Mouse (Mus musculus) lung, embryonic 15.5 days (tissue): ENCODE measurements around the gene Ces5a. TPM values are rescaled to one million over a fixed set of nuclear protein-coding genes. Genes with fewer than 3 reads are reported as not detected.
"Not testable (repeated sequence)": the region's sequence is repeated elsewhere in the genome, so short reads cannot be mapped to it uniquely, and the experiment has no call there.

Source experiments
- ATAC-seq: fragments of 200-750 bp; cut with Nextera tagmentation; 2 replicates; pipeline ENCODE4 v1.8.0; 2017; ENCODE audit warnings: moderate number of reproducible peaks, borderline replicate concordance; ENCODE audit not compliant: low FRiP score, low TSS enrichment; ENCODE audit errors: extremely low read depth
- H3K27ac ChIP-seq: fragments of 300-500 bp; sonication (generic); 2 replicates; pipeline ENCODE4 v1.5.1; 2015; ENCODE audit warnings: moderate library complexity, mild to moderate bottlenecking, inconsistent platforms
- H3K27me3 ChIP-seq: fragments of 300-500 bp; sonication (generic); 2 replicates; pipeline ENCODE4 v1.6.1; 2015; ENCODE audit warnings: inconsistent platforms
- H3K36me3 ChIP-seq: fragments of 300-500 bp; sonication (generic); 2 replicates; pipeline ENCODE4 v1.6.1; 2015; ENCODE audit warnings: inconsistent platforms
- H3K4me1 ChIP-seq: fragments of 300-500 bp; sonication (generic); 2 replicates; pipeline ENCODE4 v1.6.1; 2015; ENCODE audit warnings: inconsistent platforms
- H3K4me2 ChIP-seq: fragments of 300-500 bp; sonication (generic); 2 replicates; pipeline ENCODE4 v1.6.1; 2015; ENCODE audit warnings: inconsistent platforms, mild to moderate bottlenecking, moderate library complexity
- H3K4me3 ChIP-seq: fragments of 300-500 bp; sonication (generic); 2 replicates; pipeline ENCODE4 v1.5.1; 2015; ENCODE audit warnings: mild to moderate bottlenecking, inconsistent platforms
- H3K9ac ChIP-seq: fragments of 300-500 bp; sonication (generic); 2 replicates; pipeline ENCODE4 v1.6.1; 2015; ENCODE audit warnings: inconsistent platforms
- H3K9me3 ChIP-seq: fragments of 300-500 bp; sonication (generic); 2 replicates; pipeline ENCODE4 v1.6.1; 2016; ENCODE audit warnings: inconsistent platforms
- WGBS: fragments of 180-500 bp; shearing (Covaris S2); methylation state at CpG from one replicate; pipeline ENCODE4 v1.1.7; 2015; 5-methylcytosine and 5-hydroxymethylcytosine counted together
- polyA plus RNA-seq: library from polyadenylated mRNA; unstranded; fragments of >200 nt; fragmentation: Nextera tagmentation; extraction: Ambion mirVana; gene quantifications from 2 replicates; pipeline ENCODE4 v1.2.1, GENCODE M21; 2015

The Ces5a gene
- polyA plus RNA-seq, 1 experiment from 2014 or later = not detected

- Histone ChIP-seq H3K4me2 (no peak overlapping the region), H3K36me3 (no peaks in the 10 kb centered on the region), H3K4me1 (no peaks in the 10 kb centered on the region), H3K27ac (no peak overlapping the region), H3K9me3 (no peaks in the 10 kb centered on the region), H3K9ac (no peak overlapping the region), H3K27me3 (no peaks in the 10 kb centered on the region), H3K4me3 (no peak overlapping the region)
- 67% methylated on average over 3 of the region's 3 CpGs for WGBS
- no peak for ATAC-seq
Measured at GRCm38 (mm10) chr8:93561271-93561670, 25.6 kb upstream of the Ces5a start.

- WGBS = 39% methylated on average over 2 of the region's 2 CpGs
- no peak overlapping the region for H3K27ac ChIP-seq
- H3K4me2 ChIP-seq = no peak overlapping the region
- ATAC-seq = no peak
- H3K9me3 ChIP-seq = no peaks in the 10 kb centered on the region
- H3K4me3 ChIP-seq = no peak overlapping the region
- no peaks in the 10 kb centered on the region for H3K36me3 ChIP-seq
- no peak overlapping the region for H3K9ac ChIP-seq
- H3K4me1 ChIP-seq = no peaks in the 10 kb centered on the region
- no peaks in the 10 kb centered on the region for H3K27me3 ChIP-seq
Measured at GRCm38 (mm10) chr8:93559696-93560095, 24.1 kb upstream of the Ces5a start.

- Histone ChIP-seq H3K9ac (no peak overlapping the region), H3K4me1 (no peaks in the 10 kb centered on the region), H3K27me3 (no peaks in the 10 kb centered on the region), H3K4me2 (no peak overlapping the region), H3K4me3 (no peak overlapping the region), H3K27ac (no peak overlapping the region), H3K9me3 (no peaks in the 10 kb centered on the region), H3K36me3 (no peaks in the 10 kb centered on the region)
- WGBS = 79% methylated on average over 3 of the region's 3 CpGs
- ATAC-seq = no peak
Measured at GRCm38 (mm10) chr8:93502634-93503033, 33.0 kb downstream of the Ces5a start.

- Histone ChIP-seq H3K4me2 (no peak overlapping the region), H3K9ac (no peak overlapping the region), H3K36me3 (no peaks in the 10 kb centered on the region), H3K9me3 (no peaks in the 10 kb centered on the region), H3K4me3 (no peak overlapping the region), H3K27me3 (no peaks in the 10 kb centered on the region), H3K4me1 (no peaks in the 10 kb centered on the region), H3K27ac (no peak overlapping the region)
- no peak for ATAC-seq
- WGBS = 42% methylated on average over 9 of the region's 9 CpGs
Measured at GRCm38 (mm10) chr8:93499437-93499836, 36.2 kb downstream of the Ces5a start.

GRCm38 (mm10) chr8:93495330-93495729 is 40.3 kb downstream of the Ces5a start:
- H3K4me1 ChIP-seq = no peaks in the 10 kb centered on the region
- H3K27ac ChIP-seq = no peak overlapping the region
- no peaks in the 10 kb centered on the region for H3K27me3 ChIP-seq
- no peaks in the 10 kb centered on the region for H3K9me3 ChIP-seq
- whole genome bisulfite sequencing = 20% methylated on average over 6 of the region's 6 CpGs
- ATAC-seq = no peak
- no peaks in the 10 kb centered on the region for H3K36me3 ChIP-seq
- H3K9ac ChIP-seq = no peak overlapping the region
- H3K4me2 ChIP-seq = no peak overlapping the region
- no peak overlapping the region for H3K4me3 ChIP-seq

GRCm38 (mm10) chr8:93488743-93489142 is 46.9 kb downstream of the Ces5a start:
- Histone ChIP-seq H3K9me3 (no peaks in the 10 kb centered on the region), H3K4me3 (no peak overlapping the region), H3K27me3 (no peaks in the 10 kb centered on the region), H3K9ac (no peak overlapping the region), H3K36me3 (no peaks in the 10 kb centered on the region), H3K4me1 (no peaks in the 10 kb centered on the region), H3K4me2 (no peak overlapping the region), H3K27ac (peak overlapping the region; percentile 33; the same call in 1 of the 2 replicates)
- 14% methylated on average over 4 of the region's 4 CpGs for WGBS
- ATAC-seq = no peak

- 91% methylated on average over 3 of the region's 3 CpGs for whole genome bisulfite sequencing
- H3K4me1 ChIP-seq = no peaks in the 10 kb centered on the region
- H3K9me3 ChIP-seq = no peaks in the 10 kb centered on the region
- no peak for ATAC-seq
- no peak overlapping the region for H3K9ac ChIP-seq
- H3K27ac ChIP-seq = no peak overlapping the region
- H3K36me3 ChIP-seq = no peaks in the 10 kb centered on the region
- H3K27me3 ChIP-seq = no peaks in the 10 kb centered on the region
- H3K4me2 ChIP-seq = no peak overlapping the region
- H3K4me3 ChIP-seq = no peak overlapping the region
Measured at GRCm38 (mm10) chr8:93478211-93478610, 57.4 kb downstream of the Ces5a start.

- ATAC-seq, H3K27ac ChIP-seq, H3K9ac ChIP-seq, H3K4me2 ChIP-seq, H3K27me3 ChIP-seq, H3K36me3 ChIP-seq, H3K4me3 ChIP-seq, H3K4me1 ChIP-seq, H3K9me3 ChIP-seq: not testable (repeated sequence)
- 79% methylated on average over 16 of the region's 16 CpGs for WGBS
Measured at GRCm38 (mm10) chr8:93469733-93470132, 65.9 kb downstream of the Ces5a start.

GRCm38 (mm10) chr8:93454258-93454877 is 81.3 kb downstream of the Ces5a start:
- Histone ChIP-seq H3K27me3 (no peaks in the 10 kb centered on the region), H3K36me3 (no peaks in the 10 kb centered on the region), H3K4me1 (no peaks in the 10 kb centered on the region), H3K27ac (no peak overlapping the region), H3K4me2 (no peak overlapping the region), H3K9ac (no peak overlapping the region), H3K9me3 (no peaks in the 10 kb centered on the region), H3K4me3 (no peak overlapping the region)
- 91% methylated on average over 12 of the region's 12 CpGs for WGBS
- no peak for ATAC-seq

Other genes starting within 250 kb of the Ces5a start
- 0.25 and 0.34 TPM in 2 replicates for gene Ces1g, start 198.5 kb downstream of the Ces5a start, polyA plus RNA-seq
- not detected in 2 replicates for gene Ces1h, start 156.1 kb downstream of the Ces5a start, polyA plus RNA-seq